Mouse (Mus musculus) MEL (cell line): ENCODE measurements around the gene Ubl3. TPM values are rescaled to one million over a fixed set of nuclear protein-coding genes. Genes with fewer than 3 reads are reported as not detected.

Experiments used
- DNase-seq: peaks from one replicate; pipeline ENCODE4 v3.0.0; 2011; ENCODE audit warnings: low read depth, low spot score
- H3K27ac ChIP-seq: 2 replicates; pipeline ENCODE4 v1.5.1; 2012; ENCODE audit warnings: low read depth, mild to moderate bottlenecking, control low read depth, low read length, moderate library complexity; ENCODE audit not compliant: control insufficient read depth
- H3K27me3 ChIP-seq, 2 experiments: fragments of 150-350 bp in 1 of 2; sonication (generic) in 1 of 2; 2 replicates each; pipeline ENCODE4 v1.6.1; 2012; ENCODE audit warnings: low read length in 2 of 2, mild to moderate bottlenecking in 2 of 2, improper control_type of control experiment in 1 of 2, moderate library complexity in 1 of 2; ENCODE audit not compliant: insufficient read depth in 2 of 2, control insufficient read depth in 1 of 2
- H3K36me3 ChIP-seq, 2 experiments: 2 replicates each; pipeline ENCODE4 v1.6.1; 2012 to 2014; ENCODE audit warnings: low read length in 2 of 2, improper control_type of control experiment in 1 of 2, inconsistent platforms in 1 of 2, mild to moderate bottlenecking in 1 of 2; ENCODE audit not compliant: insufficient read depth in 2 of 2, control insufficient read depth in 1 of 2
- H3K4me1 ChIP-seq, 2 experiments: fragments of 150-350 bp in 1 of 2; sonication (generic) in 1 of 2; 2 replicates each; pipeline ENCODE4 v1.6.1; 2012; ENCODE audit warnings: low read length in 2 of 2, improper control_type of control experiment in 1 of 2, mild to moderate bottlenecking in 1 of 2; ENCODE audit not compliant: insufficient read depth in 2 of 2, control insufficient read depth in 1 of 2
- H3K4me3 ChIP-seq, 2 experiments: fragments of 150-350 bp in 1 of 2; sonication (generic) in 1 of 2; 2 replicates each; pipeline ENCODE4 v1.5.1; 2012; ENCODE audit warnings: low read depth in 2 of 2, low read length in 2 of 2, mild to moderate bottlenecking in 2 of 2, moderate library complexity in 2 of 2, control low read depth in 1 of 2, improper control_type of control experiment in 1 of 2; ENCODE audit not compliant: control insufficient read depth in 1 of 2, insufficient read depth in 1 of 2
- H3K79me2 ChIP-seq: 2 replicates; pipeline ENCODE4 v1.6.1; 2012; ENCODE audit warnings: mild to moderate bottlenecking, low read length, moderate library complexity; ENCODE audit not compliant: control insufficient read depth, poor library complexity, insufficient read depth
- H3K9ac ChIP-seq: 2 replicates; pipeline ENCODE4 v1.6.1; 2012; ENCODE audit warnings: low read depth, mild to moderate bottlenecking, control low read depth, low read length, moderate library complexity; ENCODE audit not compliant: control insufficient read depth, poor library complexity, severe bottlenecking
- H3K9me3 ChIP-seq: fragments of 150-350 bp; sonication (generic); replicated peaks from 2 replicates; pipeline ENCODE4 v1.6.1; 2012; ENCODE audit warnings: mild to moderate bottlenecking, low read length, improper control_type of control experiment, moderate library complexity; ENCODE audit not compliant: insufficient read depth
- BHLHE40 ChIP-seq: IDR thresholded peaks from 2 replicates; pipeline ENCODE4 v1.6.1; 2012; ENCODE audit warnings: low read depth, mild to moderate bottlenecking, inconsistent platforms, low read length, improper control_type of control experiment, borderline replicate concordance
- CHD1 ChIP-seq: IDR thresholded peaks from 2 replicates; pipeline ENCODE4 v1.6.1; 2012; ENCODE audit warnings: low read depth, mild to moderate bottlenecking, inconsistent platforms, low read length, improper control_type of control experiment
- CHD2 ChIP-seq: IDR thresholded peaks from 2 replicates; pipeline ENCODE4 v1.6.1; 2011; ENCODE audit warnings: low read length, improper control_type of control experiment
- E2F4 ChIP-seq: IDR thresholded peaks from 2 replicates; pipeline ENCODE4 v1.6.1; 2011; ENCODE audit warnings: low read depth, low read length, improper control_type of control experiment, borderline replicate concordance
- ELF1 ChIP-seq: IDR thresholded peaks from 2 replicates; pipeline ENCODE4 v1.6.1; 2014; ENCODE audit warnings: low read depth, mild to moderate bottlenecking, inconsistent platforms, low read length, improper control_type of control experiment, moderate library complexity
- EP300 ChIP-seq, 2 experiments: IDR thresholded peaks; 2 replicates each; pipeline ENCODE4 v1.6.1; 2011; ENCODE audit warnings: improper control_type of control experiment in 2 of 2, low read length in 2 of 2, low read depth in 1 of 2, mild to moderate bottlenecking in 1 of 2
- JUND ChIP-seq: IDR thresholded peaks from 2 replicates; pipeline ENCODE4 v1.6.1; 2011; ENCODE audit warnings: low read depth, mild to moderate bottlenecking, improper control_type of control experiment, low read length
- KAT2A ChIP-seq: conservative IDR thresholded peaks from 2 replicates; pipeline ENCODE4 v1.6.1; 2012; ENCODE audit warnings: low read depth, low read length, improper control_type of control experiment, inconsistent platforms
- MAFK ChIP-seq: IDR thresholded peaks from 2 replicates; pipeline ENCODE4 v1.6.1; 2011; ENCODE audit warnings: low read depth, mild to moderate bottlenecking, low read length, improper control_type of control experiment, borderline replicate concordance
- MAX ChIP-seq: IDR thresholded peaks from 2 replicates; pipeline ENCODE4 v1.6.1; 2011; ENCODE audit warnings: low read length, improper control_type of control experiment
- MXI1 ChIP-seq: IDR thresholded peaks from 2 replicates; pipeline ENCODE4 v1.6.1; 2011; ENCODE audit warnings: mild to moderate bottlenecking, low read depth, low read length, improper control_type of control experiment
- NELFE ChIP-seq: IDR thresholded peaks from 2 replicates; pipeline ENCODE4 v1.6.1; 2011; ENCODE audit warnings: low read depth, low read length, improper control_type of control experiment
- NRF1 ChIP-seq: IDR thresholded peaks from 2 replicates; pipeline ENCODE4 v1.6.1; 2014; ENCODE audit warnings: low read depth, mild to moderate bottlenecking, inconsistent platforms, low read length, improper control_type of control experiment, moderate library complexity; ENCODE audit not compliant: poor library complexity, insufficient read depth, severe bottlenecking
- POLR2AphosphoS2 ChIP-seq: IDR thresholded peaks from 2 replicates; pipeline ENCODE4 v1.6.1; 2011; ENCODE audit warnings: low read length, improper control_type of control experiment
- POLR2AphosphoS5 ChIP-seq: IDR thresholded peaks from 2 replicates; pipeline ENCODE4 v1.6.1; 2012; ENCODE audit warnings: low read depth, borderline replicate concordance, mild to moderate bottlenecking, inconsistent platforms, low read length, moderate library complexity, mixed read lengths
- RAD21 ChIP-seq: IDR thresholded peaks from 2 replicates; pipeline ENCODE4 v1.6.1; 2011; ENCODE audit warnings: mild to moderate bottlenecking, low read depth, low read length, improper control_type of control experiment
- RCOR1 ChIP-seq: IDR thresholded peaks from 2 replicates; pipeline ENCODE4 v1.6.1; 2012; ENCODE audit warnings: low read depth, mild to moderate bottlenecking, inconsistent platforms, low read length, improper control_type of control experiment
- SMC3 ChIP-seq: IDR thresholded peaks from 2 replicates; pipeline ENCODE4 v1.6.1; 2011; ENCODE audit warnings: low read depth, low read length, improper control_type of control experiment
- TCF12 ChIP-seq: IDR thresholded peaks from 2 replicates; pipeline ENCODE4 v1.6.1; 2014; ENCODE audit warnings: low read depth, mild to moderate bottlenecking, inconsistent platforms, low read length, improper control_type of control experiment, moderate library complexity
- USF1 ChIP-seq: IDR thresholded peaks from 2 replicates; pipeline ENCODE4 v1.6.1; 2014; ENCODE audit warnings: low read depth, mild to moderate bottlenecking, inconsistent platforms, low read length, improper control_type of control experiment, moderate library complexity
- USF2 ChIP-seq, 2 experiments: IDR thresholded peaks; 2 replicates each; pipeline ENCODE4 v1.6.1; 2011 to 2012; ENCODE audit warnings: improper control_type of control experiment in 2 of 2, low read length in 2 of 2, borderline replicate concordance in 1 of 2, inconsistent platforms in 1 of 2, low read depth in 1 of 2, mild to moderate bottlenecking in 1 of 2; ENCODE audit not compliant: insufficient read depth in 1 of 2
- ZC3H11A ChIP-seq: IDR thresholded peaks from 2 replicates; pipeline ENCODE4 v1.6.1; 2012; ENCODE audit warnings: low read depth, mild to moderate bottlenecking, inconsistent platforms, low read length, improper control_type of control experiment
- ZKSCAN1 ChIP-seq: IDR thresholded peaks from 2 replicates; pipeline ENCODE4 v1.6.1; 2012; ENCODE audit warnings: low read depth, mild to moderate bottlenecking, inconsistent platforms, low read length, improper control_type of control experiment, moderate library complexity
- ZMIZ1 ChIP-seq: IDR thresholded peaks from 2 replicates; pipeline ENCODE4 v1.6.1; 2012; ENCODE audit warnings: low read depth, mild to moderate bottlenecking, inconsistent platforms, low read length, improper control_type of control experiment, moderate library complexity
- polyA plus RNA-seq, 2 experiments: library from polyadenylated mRNA; stranded (reverse) in 1 of 2; unstranded in 1 of 2; fragments of >175 nt in 1 of 2; fragments of >200 nt in 1 of 2; gene quantifications; 2 replicates each; pipeline versions ENCODE4 v1.2.1 to v1.2.4; 2012; ENCODE audit warnings: low replicate concordance in 2 of 2, low read depth in 1 of 2; ENCODE audit not compliant: insufficient read length in 2 of 2, insufficient read depth in 1 of 2, missing spikeins in 1 of 2
- total RNA-seq: library from RNA; depleted of rRNA; stranded (reverse); fragments of 300-350 nt; gene quantifications from 2 replicates; pipeline ENCODE4 v1.2.3, GENCODE M21; 2012

Ubl3 gene
- total and polyA plus RNA-seq, 3 experiments = 41.0 to 59.0 TPM; not detected in 1

- Histone ChIP-seq H3K36me3 (no peaks in the 10 kb centered on the region), H3K4me1 (no peaks in the 10 kb centered on the region), H3K4me3 (no peak overlapping the region), H3K9ac (no peak overlapping the region), H3K27me3 (no peaks in the 10 kb centered on the region; a peak in 1 of 4 replicates), H3K27ac (no peak overlapping the region), H3K9me3 (no peaks in the 10 kb centered on the region), H3K79me2 (no peaks in the 10 kb centered on the region)
- no peak for DNase-seq
- TF ChIP-seq ZKSCAN1 = no peak
- no peak for TF ChIP-seq CHD2
- TF ChIP-seq MAX = no peak
- no peak for TF ChIP-seq ELF1
- no peak for TF ChIP-seq NELFE
- TF ChIP-seq BHLHE40 = no peak
- no peak for TF ChIP-seq KAT2A
- TF ChIP-seq CHD1 = no peak
- TF ChIP-seq POLR2AphosphoS5 = no peak
- TF ChIP-seq USF2 (IDR thresholded peaks at IDR 0.05; ENCODE audit: borderline replicate concordance in 1 of 2, insufficient read depth in 1 of 2, low read depth in 1 of 2, low read length in 2 of 2) = no peak
- TF ChIP-seq ZC3H11A = no peak
- TF ChIP-seq RAD21 = no peak
- no peak for TF ChIP-seq NRF1
- TF ChIP-seq MXI1 = no peak
- TF ChIP-seq TCF12 = no peak
- no peak for TF ChIP-seq POLR2AphosphoS2
- TF ChIP-seq E2F4 = no peak
- no peak for TF ChIP-seq USF1
- no peak for TF ChIP-seq MAFK
These were observed 88.1 kb downstream of the Ubl3 start for GRCm38 (mm10) chr5:148464489-148464888.

- no peak for TF ChIP-seq SMC3
- no peak for TF ChIP-seq CHD1
- TF ChIP-seq RCOR1 = no peak
- no peak for TF ChIP-seq MAX
- no peak for TF ChIP-seq JUND
- TF ChIP-seq EP300 (IDR thresholded peaks at IDR 0.05; ENCODE audit: low read depth in 1 of 2, low read length in 2 of 2) = no peak
- no peak for TF ChIP-seq ZMIZ1
- TF ChIP-seq RAD21 = no peak
- no peaks in the 10 kb centered on the region for H3K36me3 ChIP-seq
- H3K9ac ChIP-seq = no peak overlapping the region
- H3K79me2 ChIP-seq = no peaks in the 10 kb centered on the region
- H3K27me3 ChIP-seq = no peaks in the 10 kb centered on the region; a peak in 1 of 4 replicates
- DNase-seq = no peak
- no peak overlapping the region for H3K27ac ChIP-seq
- no peaks in the 10 kb centered on the region for H3K4me1 ChIP-seq
- H3K9me3 ChIP-seq = no peaks in the 10 kb centered on the region
- no peak overlapping the region for H3K4me3 ChIP-seq
These were observed 88.8 kb downstream of the Ubl3 start for GRCm38 (mm10) chr5:148463783-148464294.
